Mouse (Mus musculus): ENCODE measurements around the gene Kcnip4. TPM values are rescaled to one million over a fixed set of nuclear protein-coding genes. Genes with fewer than 3 reads are reported as not detected.

Kcnip4 gene
- polyA plus RNA-seq, 1 experiment = not detected

- no peak for TF ChIP-seq GATA1 (IDR thresholded peaks at IDR 0.05; ENCODE audit: low read length)
- no peak for TF ChIP-seq TAL1 (IDR thresholded peaks at IDR 0.05; ENCODE audit: low read length)
- Histone ChIP-seq H3K36me3 (ENCODE audit: control insufficient read depth) (no peaks in the 10 kb centered on the region), H3K4me3 (replicated peaks) (no peak overlapping the region), H3K9me3 (ENCODE audit: control insufficient read depth, low read length) (no peaks in the 10 kb centered on the region), H3K27me3 (ENCODE audit: control insufficient read depth) (no peaks in the 10 kb centered on the region), H3K4me1 (ENCODE audit: control insufficient read depth) (no peaks in the 10 kb centered on the region)
Observed at GRCm38 (mm10) chr5:49337164-49337563, 187.5 kb downstream of the Kcnip4 start.

GRCm38 (mm10) chr5:49333063-49333462, 191.6 kb downstream of the Kcnip4 start:
- Histone ChIP-seq H3K36me3 (ENCODE audit: control insufficient read depth) (no peaks in the 10 kb centered on the region), H3K4me3 (replicated peaks) (no peak overlapping the region), H3K27me3 (ENCODE audit: control insufficient read depth) (no peaks in the 10 kb centered on the region), H3K9me3 (ENCODE audit: control insufficient read depth, low read length) (no peaks in the 10 kb centered on the region), H3K4me1 (ENCODE audit: control insufficient read depth) (no peaks in the 10 kb centered on the region)
- TF ChIP-seq TAL1 (IDR thresholded peaks at IDR 0.05; ENCODE audit: low read length) (no peak), GATA1 (IDR thresholded peaks at IDR 0.05; ENCODE audit: low read length) (no peak)

- H3K27me3 ChIP-seq (ENCODE audit: control insufficient read depth) = no peaks in the 10 kb centered on the region
- no peaks in the 10 kb centered on the region for H3K9me3 ChIP-seq (ENCODE audit: control insufficient read depth, low read length)
- no peaks in the 10 kb centered on the region for H3K4me1 ChIP-seq (ENCODE audit: control insufficient read depth)
- H3K36me3 ChIP-seq (ENCODE audit: control insufficient read depth) = no peaks in the 10 kb centered on the region
- no peak for TF ChIP-seq TAL1 (IDR thresholded peaks at IDR 0.05; ENCODE audit: low read length)
- no peak for TF ChIP-seq GATA1 (IDR thresholded peaks at IDR 0.05; ENCODE audit: low read length)
- H3K4me3 ChIP-seq (replicated peaks) = no peak overlapping the region
Observed at GRCm38 (mm10) chr5:49329023-49329422, 195.7 kb downstream of the Kcnip4 start.

GRCm38 (mm10) chr5:49318661-49319060, 206.0 kb downstream of the Kcnip4 start:
- Histone ChIP-seq H3K4me1 (ENCODE audit: control insufficient read depth) (no peaks in the 10 kb centered on the region), H3K36me3 (ENCODE audit: control insufficient read depth) (no peaks in the 10 kb centered on the region)

GRCm38 (mm10) chr5:49317869-49318268, 206.8 kb downstream of the Kcnip4 start:
- TF ChIP-seq GATA1 (IDR thresholded peaks at IDR 0.05; ENCODE audit: low read length) (no peak), TAL1 (IDR thresholded peaks at IDR 0.05; ENCODE audit: low read length) (no peak)
- H3K9me3 ChIP-seq (ENCODE audit: control insufficient read depth, low read length) = no peaks in the 10 kb centered on the region
- no peaks in the 10 kb centered on the region for H3K36me3 ChIP-seq (ENCODE audit: control insufficient read depth)
- no peak overlapping the region for H3K4me3 ChIP-seq (replicated peaks)
- no peaks in the 10 kb centered on the region for H3K4me1 ChIP-seq (ENCODE audit: control insufficient read depth)
- H3K27me3 ChIP-seq (ENCODE audit: control insufficient read depth) = no peaks in the 10 kb centered on the region

More at GRCm38 (mm10) chr5:49318661-49319060, 206.0 kb downstream of the Kcnip4 start:
- Histone ChIP-seq H3K9me3 (ENCODE audit: control insufficient read depth, low read length) (no peaks in the 10 kb centered on the region), H3K27me3 (ENCODE audit: control insufficient read depth) (no peaks in the 10 kb centered on the region), H3K4me3 (replicated peaks) (no peak overlapping the region)
- no peak for TF ChIP-seq GATA1 (IDR thresholded peaks at IDR 0.05; ENCODE audit: low read length)
- no peak for TF ChIP-seq TAL1 (IDR thresholded peaks at IDR 0.05; ENCODE audit: low read length)

GRCm38 (mm10) chr5:49306796-49307195, 217.9 kb downstream of the Kcnip4 start:
- no peak for TF ChIP-seq GATA1 (IDR thresholded peaks at IDR 0.05; ENCODE audit: low read length)
- TF ChIP-seq TAL1 (IDR thresholded peaks at IDR 0.05; ENCODE audit: low read length) = no peak
- Histone ChIP-seq H3K27me3 (ENCODE audit: control insufficient read depth) (no peaks in the 10 kb centered on the region), H3K4me3 (replicated peaks) (no peak overlapping the region), H3K4me1 (ENCODE audit: control insufficient read depth) (no peaks in the 10 kb centered on the region), H3K9me3 (ENCODE audit: control insufficient read depth, low read length) (peaks cover 5% of the 10 kb centered on the region; the same call in 1 of the 2 replicates), H3K36me3 (ENCODE audit: control insufficient read depth) (no peaks in the 10 kb centered on the region)

GRCm38 (mm10) chr5:49305321-49305720, 219.4 kb downstream of the Kcnip4 start:
- TF ChIP-seq GATA1 (IDR thresholded peaks at IDR 0.05; ENCODE audit: low read length) (no peak), TAL1 (IDR thresholded peaks at IDR 0.05; ENCODE audit: low read length) (no peak)
- Histone ChIP-seq H3K36me3 (ENCODE audit: control insufficient read depth) (no peaks in the 10 kb centered on the region), H3K4me3 (replicated peaks) (no peak overlapping the region), H3K4me1 (ENCODE audit: control insufficient read depth) (no peaks in the 10 kb centered on the region), H3K27me3 (ENCODE audit: control insufficient read depth) (no peaks in the 10 kb centered on the region), H3K9me3 (ENCODE audit: control insufficient read depth, low read length) (no peaks in the 10 kb centered on the region)

- Histone ChIP-seq H3K36me3 (ENCODE audit: control insufficient read depth) (no peaks in the 10 kb centered on the region), H3K4me3 (replicated peaks) (no peak overlapping the region), H3K27me3 (ENCODE audit: control insufficient read depth) (no peaks in the 10 kb centered on the region), H3K4me1 (ENCODE audit: control insufficient read depth) (no peaks in the 10 kb centered on the region), H3K9me3 (ENCODE audit: control insufficient read depth, low read length) (no peaks in the 10 kb centered on the region)
- TF ChIP-seq GATA1 (IDR thresholded peaks at IDR 0.05; ENCODE audit: low read length) = no peak
- no peak for TF ChIP-seq TAL1 (IDR thresholded peaks at IDR 0.05; ENCODE audit: low read length)
Observed at GRCm38 (mm10) chr5:49298654-49299053, 226.1 kb downstream of the Kcnip4 start.

- Histone ChIP-seq H3K9me3 (ENCODE audit: control insufficient read depth, low read length) (no peaks in the 10 kb centered on the region), H3K27me3 (ENCODE audit: control insufficient read depth) (no peaks in the 10 kb centered on the region), H3K36me3 (ENCODE audit: control insufficient read depth) (no peaks in the 10 kb centered on the region), H3K4me1 (ENCODE audit: control insufficient read depth) (no peaks in the 10 kb centered on the region), H3K4me3 (replicated peaks) (no peak overlapping the region)
- TF ChIP-seq GATA1 (IDR thresholded peaks at IDR 0.05; ENCODE audit: low read length) = no peak
- no peak for TF ChIP-seq TAL1 (IDR thresholded peaks at IDR 0.05; ENCODE audit: low read length)
Observed at GRCm38 (mm10) chr5:49292421-49292820, 232.3 kb downstream of the Kcnip4 start.

- Histone ChIP-seq H3K27me3 (ENCODE audit: control insufficient read depth) (no peaks in the 10 kb centered on the region), H3K9me3 (ENCODE audit: control insufficient read depth, low read length) (no peaks in the 10 kb centered on the region), H3K36me3 (ENCODE audit: control insufficient read depth) (no peaks in the 10 kb centered on the region), H3K4me3 (replicated peaks) (no peak overlapping the region), H3K4me1 (ENCODE audit: control insufficient read depth) (no peaks in the 10 kb centered on the region)
- no peak for TF ChIP-seq GATA1 (IDR thresholded peaks at IDR 0.05; ENCODE audit: low read length)
- no peak for TF ChIP-seq TAL1 (IDR thresholded peaks at IDR 0.05; ENCODE audit: low read length)
Observed at GRCm38 (mm10) chr5:49291801-49292200, 232.9 kb downstream of the Kcnip4 start.
